Mouse (Mus musculus) neural tube, embryonic 10.5 days (tissue): Measurements from ENCODE around the gene Myo1a.
A peak's percentile ranks its signal among the peaks of the same experiment; 100 is the strongest.

Source experiments
- DNase-seq: peaks from one replicate; pipeline ENCODE4 v3.0.0-alpha.2; 2017; ENCODE audit warnings: low spot score; ENCODE audit errors: extremely low spot score

The Myo1a gene

DNA sequence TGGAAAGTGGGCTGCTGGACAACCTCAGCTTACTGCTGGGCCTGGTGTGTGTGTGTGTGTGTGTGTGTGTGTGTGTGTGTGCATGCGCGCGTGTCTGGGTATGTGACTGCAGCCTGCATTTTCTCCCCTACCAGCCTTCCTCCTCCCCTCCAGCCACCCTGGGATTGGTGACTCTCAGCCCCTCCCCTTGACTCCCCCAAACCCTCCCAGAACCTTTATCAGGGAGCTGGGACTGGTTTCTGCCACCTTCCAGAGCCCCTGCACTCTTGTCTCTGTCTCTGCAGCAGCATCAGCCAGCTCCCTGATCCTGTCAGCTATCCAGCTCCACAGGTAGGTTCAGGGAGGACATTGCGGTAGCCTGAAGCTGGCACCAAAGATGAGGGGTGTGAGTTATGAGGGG lies 20.2 kb downstream of the Myo1a start:
- DNase-seq, result no peak

DNA sequence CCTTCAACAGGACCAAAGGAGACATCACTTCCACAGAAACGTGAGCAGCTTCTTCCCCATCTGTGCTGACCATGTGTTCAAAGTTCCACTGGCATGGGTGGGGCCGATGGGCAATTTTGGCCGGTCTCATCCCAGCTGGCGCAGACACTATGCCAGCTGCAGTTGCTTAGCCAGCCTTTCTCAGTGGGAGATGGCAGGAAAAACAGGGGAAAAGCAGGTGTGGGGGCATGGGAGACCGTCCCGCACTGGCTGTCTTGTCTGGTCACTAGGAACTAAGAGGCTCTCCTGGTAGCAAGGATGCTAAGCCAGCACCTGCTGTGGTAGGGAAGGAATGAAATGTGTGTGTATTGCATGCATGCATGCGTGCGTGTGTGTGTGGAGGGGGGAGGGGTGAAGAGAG lies 23.5 kb downstream of the Myo1a start:
- no peak for DNase-seq

DNA sequence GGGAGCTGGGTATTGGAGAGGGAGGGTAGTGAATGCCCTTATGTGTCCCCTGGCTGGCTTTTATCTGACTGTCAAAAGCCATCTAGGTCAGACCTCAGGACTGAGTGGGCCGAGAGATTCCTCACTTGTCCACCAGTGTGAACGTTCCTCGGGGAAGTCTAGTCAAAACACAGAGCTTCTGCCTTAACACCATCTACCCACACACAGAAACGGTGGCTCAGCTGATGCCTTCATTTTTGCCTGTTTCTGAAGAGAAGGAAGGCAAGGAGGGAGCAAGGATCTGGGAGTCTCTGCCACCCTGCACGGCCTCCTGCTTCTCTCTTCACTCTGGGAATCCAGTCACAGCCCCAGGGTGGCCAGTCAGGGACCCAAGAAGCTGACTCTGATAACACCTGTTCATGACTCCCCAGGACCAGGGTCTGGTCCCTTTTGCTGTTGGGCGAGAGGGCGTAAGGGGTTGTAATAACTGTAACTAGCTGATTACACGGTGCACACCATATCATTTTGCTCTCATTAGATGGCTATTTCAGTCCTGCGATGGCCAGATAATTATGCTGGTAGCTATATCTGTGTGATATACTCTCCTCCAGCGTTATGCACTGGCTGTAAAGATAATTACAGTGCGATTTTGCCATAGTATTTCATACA lies 25.4 kb downstream of the Myo1a start:
- no peak for DNase-seq

DNA sequence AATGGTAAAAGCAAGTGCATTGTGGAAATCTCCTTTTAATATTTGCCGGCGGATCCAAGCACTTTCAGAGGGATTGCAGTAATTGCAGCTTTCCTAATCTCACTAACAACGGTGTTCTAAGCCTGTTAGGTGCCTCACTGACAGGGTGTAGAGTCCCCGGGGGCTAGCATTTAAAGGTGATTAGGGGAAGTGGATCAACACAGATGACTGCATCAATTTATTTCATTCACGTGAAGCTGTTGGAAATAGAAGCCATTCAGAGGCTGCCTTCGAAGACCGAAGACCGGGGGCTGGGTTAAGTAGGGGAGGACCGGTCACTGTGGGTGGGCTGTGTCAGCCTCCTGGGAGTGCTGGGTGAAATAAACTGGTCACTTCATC lies 26.0 kb downstream of the Myo1a start:
- no peak for DNase-seq

DNA sequence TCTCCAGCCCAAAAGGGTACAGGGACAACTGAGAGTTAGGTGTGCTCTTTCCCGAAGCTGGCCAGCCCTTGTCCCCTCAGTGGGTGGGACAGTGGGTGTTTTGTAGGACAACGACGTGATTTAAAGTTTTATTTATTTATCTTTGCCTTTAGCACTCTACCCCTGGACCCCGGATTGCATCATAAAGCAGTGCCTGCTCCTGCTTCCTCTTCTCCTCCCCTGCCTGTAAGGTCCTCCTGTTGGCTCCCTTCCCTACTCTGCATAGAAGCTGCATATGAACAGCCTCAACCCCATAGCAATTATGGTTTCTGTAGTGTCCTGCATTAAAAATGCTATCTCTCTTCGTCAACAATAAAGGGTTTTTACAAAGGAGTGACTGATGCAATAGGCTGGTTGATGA lies 26.4 kb downstream of the Myo1a start:
- no peak for DNase-seq

DNA sequence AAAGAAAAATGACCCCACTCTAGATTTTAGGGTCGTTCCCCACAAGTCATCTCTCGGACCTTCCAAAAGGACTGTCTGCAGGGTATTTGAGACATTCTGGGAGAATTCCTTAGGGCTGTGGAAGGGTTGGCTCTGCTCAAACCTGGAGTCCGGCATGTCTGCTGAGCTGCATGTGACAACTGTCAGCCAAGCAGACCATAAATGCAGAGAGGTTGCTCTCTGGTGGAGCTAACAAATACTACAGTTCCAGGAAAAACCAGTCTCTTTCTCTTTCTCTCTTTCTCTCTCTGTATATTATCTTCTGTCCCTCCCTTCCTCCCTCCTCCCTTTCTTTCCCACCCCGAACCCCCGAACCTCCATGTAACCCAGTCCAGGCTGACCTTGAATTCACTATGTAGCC lies 29.5 kb downstream of the Myo1a start:
- no peak for DNase-seq

DNA sequence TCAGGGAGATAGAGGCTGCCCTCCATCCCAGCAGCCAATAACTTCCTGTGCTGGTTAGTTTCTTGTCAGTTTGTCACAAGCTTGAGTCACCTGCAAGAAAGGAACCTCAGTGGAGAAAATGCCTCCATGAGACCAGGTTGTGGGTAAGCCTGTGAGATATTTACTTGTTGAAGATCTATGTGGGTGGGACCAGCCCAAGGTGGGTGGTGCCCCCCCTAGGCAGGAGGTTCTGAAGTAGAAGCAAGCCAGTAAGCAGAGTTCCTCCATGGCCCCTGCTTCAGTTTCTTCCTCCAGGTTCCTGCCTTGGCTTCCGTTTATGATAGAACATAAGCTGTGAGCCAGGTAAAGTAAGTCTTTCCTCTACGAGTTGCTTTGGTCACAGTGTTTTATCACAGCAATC lies 31.3 kb downstream of the Myo1a start:
- DNase-seq, result no peak

DNA sequence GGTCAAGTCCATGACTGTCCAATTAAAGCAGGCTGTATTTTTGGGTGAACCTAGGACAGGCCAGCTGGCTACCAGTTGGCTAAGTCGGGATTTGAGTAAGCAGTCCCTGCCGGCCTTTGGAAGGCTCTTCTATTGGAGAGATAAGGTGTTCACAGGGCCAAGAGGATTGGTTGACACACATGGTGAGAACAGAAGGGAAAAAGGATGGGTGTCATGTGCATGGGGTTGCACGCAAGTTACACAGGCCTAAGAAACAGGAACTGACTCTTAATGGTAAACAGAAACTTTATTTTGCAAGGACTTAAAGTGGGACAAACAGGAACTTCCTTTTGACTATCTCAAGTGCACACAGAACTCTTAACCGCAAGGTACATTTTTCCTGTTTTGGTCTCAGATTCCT lies 31.9 kb downstream of the Myo1a start:
- no peak for DNase-seq

DNA sequence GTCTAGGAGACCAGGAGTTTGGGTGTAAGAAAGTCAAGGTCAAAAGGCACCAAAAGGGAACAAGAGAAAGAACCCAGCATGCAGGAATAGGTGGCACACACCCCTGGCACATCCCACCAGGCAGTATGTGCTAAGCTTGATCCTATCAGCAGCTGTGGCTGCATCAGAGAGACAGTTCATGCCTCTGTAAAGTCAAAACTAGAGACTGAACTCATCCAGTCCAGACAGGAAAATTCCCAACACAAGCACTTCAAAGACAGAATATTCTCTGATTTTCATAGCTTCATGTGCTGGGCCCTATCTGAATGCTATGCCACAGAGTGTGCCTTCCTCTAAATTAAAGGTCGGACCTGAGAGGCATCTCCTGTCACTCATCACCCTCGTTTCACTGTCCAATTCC lies 32.6 kb downstream of the Myo1a start:
- DNase-seq, result no peak

DNA sequence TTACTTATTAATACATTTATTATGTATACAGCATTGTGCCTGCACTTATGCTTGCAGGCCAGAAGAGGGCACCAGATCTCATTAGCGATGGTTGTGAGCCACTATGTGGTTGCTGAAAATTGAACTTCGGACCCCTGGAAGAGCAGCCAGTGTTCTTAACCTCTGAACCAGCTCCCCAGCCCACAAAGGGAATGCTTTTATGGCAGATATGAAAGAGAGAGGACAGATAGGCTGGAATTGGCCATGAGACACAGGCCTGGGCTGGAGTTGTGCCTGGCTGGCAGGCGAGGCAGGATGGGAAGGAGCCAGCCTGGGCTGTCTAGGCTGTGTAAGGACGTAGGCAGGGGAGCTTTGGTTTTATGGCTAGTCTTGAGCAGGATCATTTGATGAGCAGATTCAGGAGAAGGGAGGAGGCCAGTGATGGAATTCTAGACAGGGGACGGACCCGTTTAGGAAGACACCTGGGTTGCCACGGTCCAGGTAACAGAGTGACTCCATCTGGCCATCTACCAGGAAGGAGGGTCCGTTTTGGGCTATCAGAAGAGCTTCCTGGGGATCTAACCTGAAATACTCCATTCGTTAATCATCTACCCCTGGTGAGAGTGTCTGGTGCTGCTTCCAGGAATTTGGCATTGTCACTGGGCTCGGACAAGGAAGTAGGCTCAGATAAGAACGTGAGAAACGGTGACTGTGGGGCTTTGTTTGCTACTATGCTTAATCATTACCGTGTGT lies 33.3 kb downstream of the Myo1a start:
- no peak for DNase-seq

DNA sequence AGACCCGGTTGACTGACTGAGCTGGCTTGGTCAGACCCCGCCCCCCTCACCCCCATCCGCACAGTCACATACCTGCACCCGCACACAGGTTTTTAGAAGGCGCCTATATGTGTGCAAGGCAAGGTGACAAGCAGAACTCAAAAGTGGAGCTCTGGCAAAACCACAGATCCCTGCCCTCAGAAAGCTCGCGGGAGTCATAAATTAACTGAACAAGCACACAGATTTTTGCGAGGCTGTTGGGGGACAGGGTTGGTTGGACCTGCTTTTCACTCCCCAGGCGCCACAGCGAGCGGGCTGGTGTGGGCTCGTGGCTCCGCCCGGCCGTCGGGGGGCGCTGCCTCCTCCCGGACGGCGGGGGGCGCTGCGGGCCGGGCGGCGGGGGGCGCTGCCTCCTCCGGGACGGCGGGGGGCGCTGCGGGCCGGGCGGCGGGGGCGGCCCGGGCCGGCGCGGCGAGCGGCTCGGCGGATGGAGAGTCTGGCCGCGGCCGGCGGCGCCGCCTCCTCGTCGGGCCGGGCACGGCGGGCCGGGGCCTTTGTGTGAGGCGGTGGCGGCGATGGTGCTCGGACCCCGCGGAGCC lies 34.2 kb downstream of the Myo1a start, which contains the start of gene Zbtb39:
TSS of gene Zbtb39 (plus strand) at position 456 of the 578 bp plus-strand sequence.
- peak; percentile 79 for DNase-seq

DNA sequence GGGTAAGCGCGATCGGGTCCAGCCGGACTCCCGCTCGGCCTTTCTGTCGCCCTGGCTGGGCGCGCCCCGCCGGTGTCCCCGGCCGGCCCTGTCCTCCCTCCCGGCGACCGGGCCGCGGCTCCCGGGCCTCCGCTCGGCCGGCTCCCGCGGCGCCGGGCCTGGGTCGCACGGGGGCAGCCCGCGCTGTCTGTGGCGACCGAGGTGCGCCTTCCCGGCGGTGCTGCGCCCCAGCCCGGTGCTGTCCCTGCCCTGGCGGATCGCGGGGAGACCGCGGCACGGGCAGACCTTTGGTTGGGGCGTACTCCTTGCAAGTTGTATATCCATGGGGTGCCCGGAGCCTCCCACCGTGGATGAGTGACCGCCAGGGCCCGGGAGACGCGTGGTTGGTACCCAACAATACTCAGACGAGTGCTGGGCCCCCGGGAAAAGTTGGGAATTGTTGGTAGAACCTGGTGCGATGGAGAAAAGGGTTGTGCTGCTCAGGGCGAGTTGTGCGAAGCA lies 34.7 kb downstream of the Myo1a start:
- DNase-seq, result peak; percentile 68

DNA sequence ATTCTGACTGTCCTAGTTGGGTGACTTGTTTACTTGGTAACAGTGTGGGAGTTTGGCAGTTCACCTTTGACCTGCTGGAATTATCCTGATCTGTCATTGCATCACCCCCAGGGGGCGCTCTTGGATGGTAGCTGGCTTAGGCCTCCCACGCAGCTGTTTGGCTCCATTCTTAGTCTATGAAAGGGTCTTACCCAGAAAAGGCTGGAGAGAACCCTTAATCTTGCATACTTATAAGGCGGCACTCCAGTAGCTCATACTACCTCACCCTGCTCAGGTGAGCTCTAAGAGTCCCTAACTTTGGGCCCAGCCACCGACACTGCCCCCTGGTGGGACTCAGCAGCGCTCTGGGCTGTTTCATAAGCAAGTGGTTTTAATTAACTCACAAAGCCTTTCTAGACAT lies 39.7 kb downstream of the Myo1a start:
- DNase-seq, result peak; percentile 51

DNA sequence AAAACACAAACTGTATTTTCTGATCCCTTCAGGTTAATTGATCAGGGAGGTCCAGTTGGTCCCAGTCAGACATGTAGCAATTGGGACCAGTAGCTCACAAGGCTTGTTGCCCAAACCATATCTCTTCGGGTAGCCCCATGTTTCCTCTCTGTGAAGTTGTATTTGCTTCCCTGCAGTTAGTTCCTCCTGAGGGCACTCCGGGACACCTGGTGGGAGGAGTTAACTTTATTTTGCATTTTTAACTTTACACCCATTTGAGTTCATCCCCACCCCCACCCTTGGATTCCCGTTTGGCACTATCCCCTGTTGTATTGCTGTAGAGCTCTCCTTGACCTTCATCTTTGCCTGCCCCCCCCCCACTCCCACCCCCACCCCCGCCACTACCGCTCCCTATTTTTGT lies 40.9 kb downstream of the Myo1a start:
- no peak for DNase-seq

DNA sequence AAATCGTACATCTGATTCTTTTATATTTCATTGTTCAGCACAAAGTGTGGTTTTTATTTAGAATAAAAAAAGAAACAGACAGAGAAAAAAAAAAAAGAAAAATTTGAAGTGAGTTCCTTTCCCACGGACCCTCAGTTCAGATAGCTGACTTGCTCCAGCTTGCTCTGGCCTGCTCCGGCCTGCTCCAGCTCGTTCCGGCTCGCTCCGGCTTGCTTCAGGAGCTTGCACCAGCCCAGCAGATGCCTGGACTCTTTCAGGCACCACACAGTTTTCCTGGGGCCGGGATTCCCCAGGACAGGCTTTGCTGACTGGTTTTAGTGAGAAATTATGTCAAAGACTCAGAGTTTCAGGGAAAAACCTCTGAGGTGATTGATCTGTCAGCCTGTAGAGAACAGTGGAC lies 42.3 kb downstream of the Myo1a start:
- DNase-seq, result no peak

DNA sequence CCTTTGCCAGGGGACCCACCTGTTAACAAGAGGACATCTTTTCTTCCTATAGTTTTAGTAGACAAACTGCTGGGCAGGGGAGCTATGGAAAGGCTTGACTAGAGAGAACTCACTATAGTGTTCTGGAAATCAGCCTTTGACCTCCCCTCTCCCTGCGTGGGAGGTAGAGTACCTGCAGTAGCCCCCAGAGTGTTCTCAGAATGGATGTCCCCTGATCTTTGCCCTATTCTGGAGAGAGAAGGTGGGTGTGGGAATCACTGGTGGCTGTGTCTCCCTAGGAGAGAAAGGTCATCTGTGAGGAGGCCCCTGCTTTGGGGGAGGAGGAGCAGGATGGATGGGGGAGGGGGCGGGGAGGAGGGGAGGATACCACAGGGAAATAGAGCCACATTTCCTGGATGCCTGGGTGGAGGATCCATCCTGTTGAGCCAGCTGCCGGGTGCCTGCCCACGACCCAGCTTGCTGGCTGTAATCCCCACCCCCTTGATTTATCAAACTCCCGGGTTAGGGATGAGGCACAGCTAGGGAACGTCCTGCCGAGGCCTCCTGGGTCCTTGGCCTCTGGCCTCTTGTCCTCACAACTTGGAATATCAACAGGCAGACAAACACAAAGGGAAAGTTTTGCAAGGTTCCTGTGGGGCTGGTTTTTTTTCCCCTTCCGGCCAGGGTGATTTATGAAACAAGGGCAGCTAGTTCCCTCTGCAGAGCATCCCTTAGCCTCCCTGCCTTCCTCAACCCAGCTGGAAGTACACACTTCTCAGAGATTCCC lies 44.1 kb downstream of the Myo1a start:
- DNase-seq, result peak; percentile 46

DNA sequence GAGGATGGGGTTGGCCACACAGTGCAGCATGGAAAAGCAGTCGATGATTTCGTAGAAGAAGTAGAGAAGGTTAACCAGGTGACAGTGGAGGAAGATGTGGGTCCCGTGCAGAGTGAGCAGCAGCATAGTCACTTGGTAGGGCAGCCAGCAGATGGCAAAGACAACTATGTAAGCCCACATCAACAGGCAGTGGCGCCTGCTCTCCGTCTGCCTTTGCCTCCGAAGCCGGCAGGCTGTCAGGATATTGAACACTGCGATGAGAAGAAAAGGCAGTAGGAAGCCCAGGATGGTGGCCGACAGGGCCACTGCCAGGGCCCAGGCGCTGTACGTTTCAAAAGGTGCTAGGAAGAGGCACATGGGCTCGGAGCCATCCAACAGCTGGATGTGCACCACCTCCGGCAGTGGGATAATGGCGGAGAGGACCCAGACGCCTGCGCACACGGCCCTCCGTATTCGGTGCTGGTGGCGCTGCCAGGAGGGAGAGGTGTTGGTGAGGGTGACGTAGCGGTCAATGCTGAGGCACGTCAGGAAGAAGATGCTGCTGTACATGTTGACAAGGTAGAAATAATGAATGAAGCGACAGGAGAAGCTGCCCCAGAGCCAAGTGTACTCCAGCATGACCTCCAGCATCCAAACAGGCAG lies 45.3 kb downstream of the Myo1a start:
- DNase-seq, result no peak

DNA sequence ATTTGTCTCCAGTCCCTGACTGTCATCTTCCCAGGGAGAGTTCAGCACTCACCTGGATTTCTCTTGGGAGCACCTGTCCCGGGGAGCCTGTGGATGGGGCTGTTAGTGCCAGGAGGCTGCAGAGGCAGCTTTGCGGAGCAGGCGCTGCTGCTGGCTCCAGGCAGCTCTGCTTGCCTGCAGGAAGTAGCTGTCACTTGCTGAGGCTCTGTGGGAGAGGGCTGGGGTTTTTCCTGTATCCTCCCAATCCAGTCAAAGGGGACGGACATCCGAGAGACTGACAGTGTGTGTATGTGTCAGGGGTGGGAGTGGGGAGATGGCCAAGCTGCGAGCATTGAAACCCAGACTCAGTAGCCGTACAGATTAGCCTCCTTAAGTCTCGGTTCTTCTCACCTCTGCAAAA lies 46.6 kb downstream of the Myo1a start, which contains the start of gene Gpr182:
TSS of gene Gpr182 (minus strand) at position 185 of the 400 bp plus-strand sequence.
- DNase-seq, result no peak

DNA sequence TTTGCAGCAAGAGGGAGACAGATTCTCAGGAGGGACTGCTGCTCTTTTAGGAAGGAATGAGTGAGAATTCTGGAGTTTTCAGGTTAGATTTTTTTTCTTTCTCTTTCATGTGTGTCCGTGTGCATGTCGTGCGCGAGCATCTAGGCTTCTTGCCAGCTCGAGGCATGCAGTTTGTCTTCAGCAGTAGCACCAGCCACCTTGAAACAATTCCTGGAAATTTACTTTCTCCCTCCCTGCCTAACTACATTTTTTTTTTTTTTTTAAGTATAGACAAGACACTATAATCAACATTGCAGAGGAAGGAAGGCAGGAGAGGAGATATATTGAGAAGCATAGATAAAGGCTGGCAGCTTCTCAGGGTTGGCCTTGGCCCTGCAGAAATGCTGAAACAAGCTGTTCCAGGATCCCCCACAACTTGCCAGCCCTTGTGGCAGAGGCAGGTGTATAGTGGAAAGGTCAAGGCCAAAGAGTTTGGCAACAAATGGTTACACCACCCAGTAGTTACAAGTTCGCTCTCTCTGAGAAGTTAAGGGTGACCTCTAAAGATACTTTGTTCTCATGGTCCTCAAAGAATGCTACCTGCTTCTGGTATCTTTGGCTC lies 49.7 kb downstream of the Myo1a start:
- DNase-seq, result no peak

DNA sequence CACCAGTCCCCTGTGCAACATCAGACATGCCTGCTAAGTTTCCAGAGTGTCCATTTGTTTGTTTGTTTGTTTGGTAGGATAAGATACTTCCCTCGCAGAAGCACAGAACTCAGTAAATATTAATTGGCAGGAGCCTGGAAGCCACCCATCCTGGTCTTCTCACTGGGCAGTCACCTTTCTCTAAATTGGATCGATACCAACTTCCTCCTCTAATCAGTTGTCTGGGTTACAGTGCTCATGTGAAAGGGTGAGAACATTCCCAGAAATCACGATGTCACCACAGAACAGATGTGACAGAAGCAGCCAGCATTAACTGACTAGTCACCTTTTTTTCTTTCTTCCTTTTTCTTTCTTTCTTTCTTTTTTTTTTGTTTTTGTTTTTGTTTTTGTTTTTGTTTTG lies 50.3 kb downstream of the Myo1a start:
- no peak for DNase-seq
